Mouse (Mus musculus) frontal cortex, adult (tissue): ENCODE measurements around the gene Mrpl37.

Source experiments
- ATAC-seq: cut with Nextera tagmentation; 2 replicates; pipeline ENCODE4 v1.9.2; 2017; ENCODE audit warnings: mild to moderate bottlenecking, moderate library complexity, mixed read lengths; ENCODE audit not compliant: low TSS enrichment

The Mrpl37 gene

GRCm38 (mm10) chr4:107019027-107019426 is 47.6 kb downstream of the Mrpl37 start:
- peak; percentile 69 for ATAC-seq

GRCm38 (mm10) chr4:107018521-107018920 is 48.1 kb downstream of the Mrpl37 start:
- no peak for ATAC-seq

DNA sequence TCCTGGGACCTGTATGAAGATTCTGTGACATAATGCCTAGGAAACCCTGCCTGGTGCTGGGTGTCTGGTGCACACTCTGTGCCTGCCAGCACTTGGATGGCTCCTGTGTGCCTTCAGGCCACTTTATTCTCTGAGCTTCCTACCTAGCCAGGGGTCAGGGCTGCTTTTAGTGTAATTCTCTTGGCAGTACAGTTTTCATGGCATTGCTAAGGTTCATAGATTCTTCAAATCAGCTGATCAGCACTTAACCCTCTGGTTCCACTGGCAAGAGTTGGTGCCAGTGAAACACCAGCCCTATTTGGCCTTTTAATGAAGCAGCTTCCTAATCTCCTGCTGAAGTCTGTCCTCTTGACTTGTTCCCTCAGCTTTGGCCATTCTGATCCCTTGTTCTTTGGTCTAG is 49.4 kb downstream of the Mrpl37 start:
- ATAC-seq = no peak

- no peak for ATAC-seq
These were observed 50.6 kb downstream of the Mrpl37 start for GRCm38 (mm10) chr4:107015971-107016511.

DNA sequence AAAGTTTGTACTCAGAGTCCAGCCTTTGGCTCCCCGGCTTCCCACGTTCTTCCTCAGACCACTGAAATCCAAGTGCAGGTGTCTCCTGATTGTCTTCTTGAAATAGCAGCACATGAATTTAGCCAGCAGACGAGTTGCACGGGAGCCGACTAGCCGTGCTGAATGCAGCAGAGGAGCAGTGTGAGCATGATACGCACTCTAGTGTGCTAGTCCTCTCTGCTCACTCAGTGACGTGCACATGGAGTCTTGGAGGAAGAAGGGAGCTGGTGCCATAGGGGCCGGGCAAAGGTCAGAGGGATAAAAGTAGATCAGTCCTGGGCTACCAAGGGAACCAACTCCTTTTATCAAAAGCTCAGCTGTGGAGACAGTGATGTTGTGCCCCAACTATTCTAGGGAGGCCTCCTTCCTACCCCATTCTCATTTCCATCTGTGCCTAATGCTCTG is 52.8 kb downstream of the Mrpl37 start:
- no peak for ATAC-seq

- no peak for ATAC-seq
These were observed 53.4 kb downstream of the Mrpl37 start for GRCm38 (mm10) chr4:107013119-107013816.

DNA sequence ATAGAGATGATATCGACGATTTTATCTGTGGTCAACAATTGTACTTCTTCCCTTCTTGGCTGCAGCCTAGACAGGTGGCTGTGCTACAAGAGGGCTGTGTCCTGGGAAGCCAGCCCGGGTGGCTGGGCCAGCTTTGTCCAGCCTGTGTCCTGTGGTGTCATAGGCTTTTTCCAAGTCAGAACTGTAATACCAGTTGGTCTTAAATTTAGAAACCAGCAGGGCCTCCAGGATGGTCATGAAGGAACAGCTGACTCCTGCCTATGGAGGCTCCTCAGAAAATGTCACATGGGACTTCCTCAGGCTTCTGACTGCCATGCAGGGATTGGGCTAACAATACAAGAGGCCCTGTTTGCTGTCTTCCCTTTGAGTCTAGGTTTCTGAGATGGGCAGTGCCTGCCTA is 54.1 kb downstream of the Mrpl37 start:
- ATAC-seq = no peak

DNA sequence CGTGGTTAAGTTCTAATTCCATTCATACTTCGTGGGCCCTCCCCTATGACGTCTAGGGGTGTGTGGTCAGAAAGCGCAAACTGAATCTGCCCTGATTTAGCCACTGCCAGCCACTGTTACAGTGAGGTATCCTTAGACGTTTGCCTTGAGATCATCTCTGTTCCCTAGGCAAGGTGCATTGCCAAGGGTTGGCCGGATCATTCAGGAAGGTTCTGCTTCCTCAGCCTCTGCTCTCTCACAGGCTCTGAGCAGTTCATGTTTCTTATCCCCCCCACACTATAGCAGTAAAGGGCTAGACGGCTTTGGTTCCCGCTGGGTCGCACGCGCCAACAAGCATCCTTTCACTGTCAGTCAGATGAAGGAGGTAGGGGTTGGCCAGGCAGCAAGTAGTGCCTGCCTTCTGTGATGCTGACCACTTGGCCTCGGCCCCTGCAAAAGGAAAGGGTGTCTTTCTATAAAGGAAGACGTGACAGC is 54.6 kb downstream of the Mrpl37 start:
- 0 out of 2 replicates have a peak, but pooled peaks have one; percentile 8 for ATAC-seq

DNA sequence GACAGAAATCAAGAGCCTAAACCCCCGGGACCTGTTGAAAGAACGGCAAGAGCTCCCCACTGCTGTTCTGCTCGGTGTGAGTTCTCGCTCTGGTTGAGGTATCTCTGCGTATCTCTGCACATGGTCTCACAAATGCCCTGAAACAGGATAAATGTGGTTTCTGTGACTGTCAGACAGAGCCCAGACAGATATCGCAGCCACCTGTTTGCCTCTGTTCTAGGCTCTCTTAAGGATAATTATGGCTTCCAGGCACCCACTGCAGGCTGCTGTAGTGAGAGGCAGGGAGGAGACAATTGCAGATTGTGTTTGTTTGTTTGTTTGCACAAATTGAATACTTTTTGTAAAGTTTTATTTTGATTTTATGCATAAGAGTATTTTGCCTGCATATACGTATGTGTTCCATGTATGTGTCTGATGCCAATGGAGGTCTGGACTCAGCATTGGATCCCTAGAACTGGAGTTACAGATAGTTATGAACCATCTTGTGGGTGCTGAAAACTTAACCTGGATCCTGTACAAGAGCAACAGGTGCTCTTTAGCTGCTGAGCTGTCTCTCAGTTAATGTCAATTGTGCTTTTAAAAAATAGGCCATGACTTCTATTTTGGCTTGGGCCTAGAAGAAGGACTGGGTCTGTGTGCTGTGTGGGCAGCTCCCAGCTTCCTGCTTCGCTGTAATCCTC is 55.2 kb downstream of the Mrpl37 start:
- ATAC-seq = no peak

GRCm38 (mm10) chr4:107009548-107009947 is 57.1 kb downstream of the Mrpl37 start:
- ATAC-seq = no peak

DNA sequence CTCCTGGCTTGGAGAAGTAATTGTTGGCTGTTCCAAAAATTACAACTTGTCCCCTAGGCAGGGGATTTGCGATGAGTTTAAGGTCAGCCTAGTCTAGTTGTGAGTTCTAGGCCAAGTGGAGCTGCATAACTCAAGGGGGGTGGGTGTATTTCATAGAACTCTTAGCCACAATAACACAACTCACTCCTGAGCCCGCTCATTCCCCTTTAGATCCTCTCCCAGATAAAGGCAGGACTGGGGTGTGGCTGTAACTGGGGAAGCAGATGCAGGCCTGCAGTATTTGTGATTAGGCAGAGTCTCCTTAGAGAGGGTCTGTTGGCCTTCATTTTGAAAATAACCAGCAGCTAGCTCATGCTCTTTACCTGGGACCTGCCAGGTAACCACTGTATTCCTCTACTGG is 58.5 kb downstream of the Mrpl37 start:
- no peak for ATAC-seq

GRCm38 (mm10) chr4:107007359-107007758 is 59.3 kb downstream of the Mrpl37 start:
- ATAC-seq = no peak

GRCm38 (mm10) chr4:107006807-107007206 is 59.9 kb downstream of the Mrpl37 start:
- no peak for ATAC-seq

- ATAC-seq = no peak
These were observed 60.4 kb downstream of the Mrpl37 start for GRCm38 (mm10) chr4:107006229-107006628.
